Mouse (Mus musculus) testis, postnatal 14 days (tissue): Measurements from ENCODE around the gene Elf2.

ENCODE experiments used
- DNase-seq: peaks from one replicate; pipeline ENCODE4 v3.0.0; 2021; ENCODE audit warnings: low spot score

The Elf2 gene

DNA sequence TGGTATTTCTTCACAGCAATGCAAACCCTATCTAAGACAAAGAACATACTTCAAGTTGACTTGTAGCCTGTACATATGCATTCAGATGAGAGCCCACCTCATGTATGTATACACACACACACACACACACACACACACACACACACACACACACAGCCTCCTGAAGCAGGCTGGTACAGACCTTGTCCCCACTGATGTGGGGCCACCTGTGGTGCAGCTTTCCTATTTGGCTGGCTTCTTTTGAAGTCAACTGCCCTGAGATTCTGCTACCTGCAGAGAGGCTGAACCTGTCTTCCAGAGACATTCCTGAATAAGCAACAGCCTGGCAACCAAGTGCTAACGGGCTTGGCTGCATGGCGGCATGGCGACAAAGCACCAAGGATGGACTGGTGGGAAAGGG lies 130.0 kb downstream of the Elf2 start:
- no peak for DNase-seq

DNA sequence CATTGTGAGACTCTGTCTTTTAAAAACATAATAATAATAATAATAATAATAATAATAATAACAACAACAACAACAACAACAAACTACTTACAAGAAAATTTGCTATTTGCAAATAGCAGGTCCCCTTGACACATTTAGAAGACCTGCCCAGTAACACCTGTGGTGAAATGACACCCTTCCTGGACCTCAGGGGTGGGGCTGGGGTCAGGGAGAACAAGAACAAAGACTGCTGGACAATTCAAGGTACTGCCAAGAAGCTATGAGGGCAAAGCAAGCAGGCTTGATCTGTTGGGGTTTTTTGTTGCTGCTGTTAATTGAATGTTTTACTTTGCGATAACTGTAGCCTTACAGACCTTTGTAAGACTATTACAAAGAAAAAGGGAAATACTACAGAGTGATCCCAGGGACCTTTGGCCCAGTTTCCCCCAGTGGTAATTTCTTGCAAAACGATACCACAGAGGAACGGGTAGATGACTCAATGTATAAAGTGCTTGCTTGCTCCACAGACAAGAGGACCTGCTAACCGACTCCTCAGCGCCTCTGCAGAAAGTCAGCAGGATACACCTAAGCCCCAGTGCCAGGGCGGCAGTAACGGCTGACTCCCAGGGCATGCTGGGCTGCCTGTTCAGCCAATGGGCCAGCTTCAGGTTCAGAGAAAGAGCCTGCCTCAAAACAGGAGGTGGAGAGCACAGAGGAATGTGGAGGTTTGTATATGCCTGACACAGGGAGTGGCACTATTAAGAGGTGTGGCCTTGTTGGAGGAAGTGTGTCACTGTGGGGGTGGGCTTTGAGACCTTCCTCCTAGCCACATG lies 130.8 kb downstream of the Elf2 start:
- DNase-seq: no peak

DNA sequence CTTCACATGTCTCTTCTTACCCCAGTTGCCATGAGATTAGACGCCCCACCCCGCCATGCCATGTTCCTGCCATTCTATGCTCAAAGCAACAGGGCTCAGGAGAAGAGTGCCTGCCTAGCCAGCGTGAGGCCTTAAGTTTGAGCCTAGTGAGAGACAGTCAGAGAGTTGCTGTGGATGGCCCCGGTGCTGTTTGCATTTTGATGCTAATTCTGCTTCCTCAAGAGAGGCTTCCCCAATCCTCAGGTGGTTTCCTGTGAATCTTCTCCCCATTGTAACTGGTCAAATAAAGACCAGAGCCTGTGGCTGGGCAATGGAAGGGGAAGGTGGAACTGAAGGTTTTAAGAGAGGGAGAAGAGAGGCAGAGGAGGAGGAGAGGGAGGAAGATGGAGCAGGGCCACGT lies 131.8 kb downstream of the Elf2 start:
- DNase-seq: no peak

DNA sequence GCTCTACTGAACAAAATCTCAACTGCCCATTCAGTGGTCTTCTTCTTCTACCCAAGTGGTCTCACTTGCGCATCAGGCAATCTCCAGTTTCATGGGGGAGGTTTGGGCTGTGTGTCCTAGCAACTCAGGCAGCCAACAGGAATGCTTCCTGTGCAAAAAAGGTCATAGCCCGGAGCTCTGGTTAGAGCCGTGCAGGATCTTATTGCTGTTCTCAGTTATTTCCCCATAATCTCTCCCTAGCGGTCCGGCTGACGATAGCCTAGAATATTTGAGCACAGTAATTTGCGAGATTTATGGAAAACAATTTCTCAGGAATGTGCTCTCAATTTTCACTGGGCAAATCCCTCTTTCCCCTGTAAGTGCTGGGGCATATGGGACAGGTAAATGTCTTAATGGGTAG lies 133.9 kb downstream of the Elf2 start:
- DNase-seq: no peak

DNA sequence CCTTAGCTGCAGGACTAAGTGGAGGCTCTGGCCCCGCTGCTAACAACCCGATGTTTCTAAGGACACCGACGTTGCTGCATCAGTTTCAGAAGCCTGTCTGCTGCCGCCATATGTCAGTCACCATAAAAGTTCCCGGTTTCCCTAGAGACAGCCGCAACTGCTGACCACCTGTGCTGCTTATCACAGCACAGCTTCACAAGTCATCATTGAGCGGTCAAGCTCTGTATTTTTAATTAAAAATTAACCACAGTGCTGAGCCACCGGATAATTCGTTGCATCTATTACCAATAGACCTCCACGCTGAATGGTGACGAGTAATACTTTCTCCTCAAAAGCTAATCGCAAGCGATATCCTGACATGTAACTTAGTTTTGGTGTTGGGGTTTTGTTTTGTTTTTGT lies 135.6 kb downstream of the Elf2 start:
- DNase-seq: no peak

DNA sequence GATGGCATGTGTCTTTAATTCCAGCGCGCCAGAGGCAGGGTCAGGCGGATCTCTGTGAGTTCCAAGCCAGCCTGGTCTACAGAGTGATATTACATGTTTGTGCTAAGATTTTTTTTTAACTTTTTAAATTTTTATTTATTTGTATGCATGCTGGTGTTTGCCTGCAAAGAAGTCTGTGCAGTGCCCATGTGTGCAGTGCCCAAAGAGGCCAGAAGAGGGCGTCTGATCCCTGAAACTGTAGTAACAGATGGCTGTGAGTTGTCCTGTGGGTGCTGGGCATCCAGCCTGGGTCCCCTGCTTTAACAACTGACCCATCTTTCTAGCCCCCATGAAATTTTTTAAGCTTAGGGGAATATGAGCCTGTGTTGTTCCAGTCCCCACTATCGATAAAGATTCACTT lies 136.0 kb downstream of the Elf2 start:
- DNase-seq: no peak

DNA sequence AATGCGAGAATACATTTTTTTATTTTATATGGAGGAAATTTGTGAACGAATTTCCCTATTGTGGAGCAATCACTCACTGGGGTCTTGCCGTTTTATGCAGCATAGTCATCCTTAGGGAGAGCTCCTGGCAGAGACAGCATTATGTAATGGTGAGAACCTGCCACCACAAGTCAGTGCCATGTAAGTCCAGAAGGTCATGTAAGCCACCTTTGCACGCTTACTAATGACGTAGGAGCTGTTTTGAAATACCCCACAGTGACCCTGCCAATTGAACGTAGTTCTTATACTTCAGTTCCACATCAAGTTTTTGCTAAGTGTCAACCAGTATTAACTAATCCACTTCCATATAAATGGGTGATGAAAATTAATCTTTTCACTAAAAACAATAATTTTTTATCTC lies 136.6 kb downstream of the Elf2 start:
- DNase-seq: no peak
